Mouse (Mus musculus) monocyte, adult 5-6 weeks (primary cell): ENCODE measurements around the gene Zfp408. TPM values are rescaled to one million over a fixed set of nuclear protein-coding genes. Genes with fewer than 3 reads are reported as not detected.

Experiments used
- ATAC-seq: fragments of 153-309, 156-312 bp; replicated peaks from 2 replicates; pipeline ENCODE4 v1.8.0; 2017; ENCODE audit warnings: mild to moderate bottlenecking; ENCODE audit not compliant: low TSS enrichment, insufficient number of reproducible peaks, severe bottlenecking, poor library complexity, low FRiP score
- total RNA-seq: library from RNA; stranded (forward); fragments of 200-1000, 200-491, 200-594 nt; gene quantifications from 3 replicates; pipeline ENCODE4 v1.2.3, GENCODE M21; 2017

Gene Zfp408
- total RNA-seq, 1 experiment from 2014 or later: 20.3 TPM

GRCm38 (mm10) chr2:91655388-91655787 is 5.8 kb upstream of the Zfp408 start:
- no peak for ATAC-seq

GRCm38 (mm10) chr2:91652863-91653262 is 3.3 kb upstream of the Zfp408 start:
- no peak for ATAC-seq

- no peak for ATAC-seq
These were observed 2.1 kb upstream of the Zfp408 start for GRCm38 (mm10) chr2:91651458-91652258.

DNA sequence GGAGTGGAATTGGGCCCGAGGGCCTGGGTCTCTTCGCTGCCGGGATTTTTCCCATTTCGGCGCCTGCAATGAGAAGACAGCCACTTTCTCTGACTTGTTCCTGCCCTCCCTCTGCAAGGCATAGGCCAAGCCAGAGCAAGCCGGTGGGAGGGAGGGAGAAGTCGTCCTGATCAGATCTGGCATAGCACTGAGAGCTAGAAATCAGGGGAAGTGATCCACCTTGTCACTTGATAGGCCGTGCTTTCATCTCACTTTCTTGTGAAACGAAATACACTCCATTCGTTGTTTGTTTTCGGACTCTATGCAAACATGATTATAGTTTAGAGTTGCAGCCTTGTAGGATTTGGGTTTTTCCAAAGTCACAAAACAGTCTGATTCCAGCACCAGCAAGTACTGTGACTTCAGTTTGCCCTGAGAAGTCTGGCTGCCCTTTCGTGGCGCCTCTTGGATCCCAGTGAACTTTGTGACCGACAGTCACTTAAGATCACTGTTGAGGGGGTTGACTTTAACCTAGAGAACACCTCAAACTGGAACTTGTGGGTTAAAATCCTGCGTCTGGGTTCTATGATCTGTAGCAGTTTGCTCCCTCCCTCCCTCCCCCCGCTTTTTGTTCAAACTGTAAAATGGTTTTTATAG is 887 bp upstream of the Zfp408 start:
- ATAC-seq: no peak

DNA sequence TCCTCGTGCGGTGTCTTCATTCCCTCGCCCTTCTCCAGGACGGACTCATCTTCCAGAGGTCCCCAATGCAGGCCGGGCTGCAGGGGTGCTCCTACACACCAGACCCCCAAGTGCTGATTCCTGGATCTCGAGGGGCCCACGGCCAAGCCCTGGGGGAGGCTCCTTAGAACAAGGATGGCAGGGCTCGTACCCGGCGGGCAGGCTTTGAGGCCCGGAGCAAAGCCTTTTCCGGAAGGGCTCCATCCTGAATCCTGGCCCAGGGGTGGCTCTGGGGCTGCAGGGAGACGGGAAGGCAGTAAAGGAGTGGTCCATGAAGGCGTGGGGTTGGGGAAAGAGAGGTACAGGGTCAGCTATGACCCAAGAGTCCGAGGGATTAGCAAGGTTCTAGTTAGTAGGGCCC is 439 bp downstream of the Zfp408 start:
- ATAC-seq: no peak

GRCm38 (mm10) chr2:91646733-91647132 is 2.9 kb downstream of the Zfp408 start:
- 0 out of 2 replicates have a peak, but pooled peaks have one; percentile 24 for ATAC-seq

DNA sequence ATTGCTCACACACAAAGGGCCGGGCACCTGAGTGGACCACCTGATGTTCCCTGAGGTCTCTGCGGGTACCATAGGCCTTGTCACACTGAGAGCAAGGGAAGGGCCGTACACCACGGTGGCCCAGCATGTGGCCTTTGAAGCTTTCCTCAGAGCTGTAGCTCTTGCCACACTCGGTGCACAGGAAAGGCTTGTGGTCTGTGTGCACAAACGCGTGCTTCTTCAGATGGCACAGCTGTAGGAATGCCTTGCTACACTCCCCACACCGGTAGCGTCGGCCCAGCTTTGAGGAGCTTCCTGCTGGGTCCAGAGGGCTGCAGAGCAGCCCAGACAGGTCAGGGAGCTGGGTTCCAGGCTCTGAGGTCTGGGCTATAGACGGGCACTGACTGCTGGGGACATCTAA is 3.8 kb downstream of the Zfp408 start:
- ATAC-seq: no peak

DNA sequence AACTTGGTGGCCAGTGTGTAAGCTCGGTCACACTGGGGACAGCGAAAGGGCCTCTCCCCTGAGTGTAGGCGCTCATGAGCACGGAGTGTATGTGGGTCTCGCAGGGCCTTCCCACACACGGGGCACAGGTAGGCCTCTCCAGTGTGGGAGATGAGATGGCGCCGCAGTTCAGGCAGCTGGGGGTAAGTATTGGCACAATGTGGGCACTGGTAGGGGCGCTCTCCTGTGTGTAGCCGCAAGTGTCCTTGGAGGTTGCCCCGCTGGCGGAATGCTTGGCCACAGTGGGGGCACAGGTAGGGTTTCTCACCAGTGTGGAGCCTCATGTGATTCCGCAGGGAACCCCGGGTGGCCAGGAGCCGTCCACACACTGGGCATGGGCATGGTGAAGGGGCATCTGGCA is 4.2 kb downstream of the Zfp408 start:
- no peak for ATAC-seq

GRCm38 (mm10) chr2:91644021-91644420 is 5.6 kb downstream of the Zfp408 start:
- ATAC-seq: no peak

- no peak for ATAC-seq
These were observed 6.7 kb downstream of the Zfp408 start for GRCm38 (mm10) chr2:91642825-91643415.

DNA sequence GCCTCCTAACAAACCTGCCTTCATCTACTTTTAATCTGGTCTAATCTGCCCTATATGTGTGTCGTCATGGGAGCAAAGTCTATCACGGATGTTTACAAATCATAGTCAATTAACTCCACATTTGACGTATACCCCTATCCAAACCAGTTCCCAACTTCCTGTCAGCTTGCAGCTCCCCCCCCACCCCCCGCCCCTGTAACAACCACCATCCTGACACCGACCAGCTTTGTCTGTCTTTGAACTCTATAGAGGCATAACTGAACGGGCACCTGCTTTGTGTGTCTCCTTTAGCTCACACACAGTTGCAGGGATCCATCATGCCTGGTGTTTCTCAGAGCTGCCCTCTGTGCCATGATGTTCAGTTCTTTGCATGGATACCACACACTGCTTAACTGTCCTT is 10.7 kb downstream of the Zfp408 start:
- ATAC-seq: no peak

DNA sequence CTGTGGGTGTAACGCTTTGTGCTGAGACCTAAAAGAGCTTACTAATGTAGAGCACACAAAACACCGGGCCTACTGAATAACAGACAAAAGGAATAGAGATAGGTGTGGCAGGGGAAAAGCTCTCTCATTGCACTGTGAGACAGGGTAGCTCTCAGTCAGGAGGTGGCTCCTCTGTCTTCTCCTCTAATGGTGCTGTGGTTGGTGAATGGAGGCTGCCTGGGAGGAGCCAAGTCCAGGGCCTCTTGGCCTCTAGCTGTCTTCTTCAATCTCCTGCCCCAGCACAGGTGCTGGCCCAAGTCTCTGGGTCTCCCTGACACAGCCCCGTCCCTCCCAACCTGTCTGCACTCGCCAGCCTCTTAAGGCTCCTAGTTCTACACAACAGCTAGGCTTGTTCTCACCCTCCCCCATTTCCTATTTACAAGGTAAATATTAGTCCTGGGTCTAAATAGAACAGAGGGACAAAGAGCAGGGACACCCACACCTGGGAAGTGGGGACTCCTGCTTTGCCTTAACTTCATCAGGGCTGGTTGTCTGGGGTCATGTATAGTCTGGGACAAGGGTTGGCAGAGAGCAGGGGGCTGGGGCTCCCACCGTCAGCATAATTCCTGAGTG is 12.8 kb downstream of the Zfp408 start:
- ATAC-seq: no peak

DNA sequence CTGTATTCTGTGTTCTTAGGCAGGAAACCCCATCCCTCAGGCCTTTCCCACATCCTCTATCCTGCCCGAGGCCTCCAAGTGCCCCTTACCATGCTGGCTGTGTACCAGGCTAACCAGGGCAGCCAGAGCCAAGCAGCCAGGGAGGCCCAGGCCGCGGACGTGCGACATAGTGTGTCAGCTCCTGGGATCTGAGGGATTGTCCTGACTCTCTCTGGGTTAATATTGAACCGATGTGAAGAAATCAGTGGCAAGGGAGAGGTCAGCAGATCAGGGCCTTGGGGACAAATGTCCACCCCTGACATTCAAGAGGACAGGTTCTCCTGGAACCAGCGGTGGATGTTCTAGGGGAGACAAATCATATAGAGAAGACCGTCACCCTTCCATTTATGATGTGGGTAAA is 13.4 kb downstream of the Zfp408 start, which contains the start of gene F2:
Gene F2 (minus strand): TSS at position 186 of the 400 bp plus-strand sequence.
- no peak for ATAC-seq

DNA sequence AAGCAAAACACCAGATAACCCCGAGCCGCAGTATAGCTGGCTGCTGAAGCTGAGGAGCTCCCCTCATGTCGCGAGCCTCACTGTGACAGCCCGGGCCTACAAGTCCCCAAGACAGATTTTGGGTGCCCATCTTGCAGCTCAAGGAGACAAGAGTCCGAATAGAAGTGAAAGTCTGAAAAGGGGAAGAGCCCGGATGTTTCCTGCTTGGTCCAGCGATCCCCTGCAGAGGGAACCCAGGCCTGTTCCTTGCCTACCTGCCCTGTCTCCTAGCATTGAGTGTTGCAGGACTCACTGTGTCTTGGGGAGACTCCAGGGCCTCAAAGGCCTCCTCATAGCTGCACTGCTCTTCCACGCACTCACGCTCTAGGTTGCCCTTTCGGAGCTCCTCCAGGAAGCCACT is 14.1 kb downstream of the Zfp408 start:
- no peak for ATAC-seq

GRCm38 (mm10) chr2:91634841-91635240 is 14.8 kb downstream of the Zfp408 start:
- ATAC-seq: no peak

GRCm38 (mm10) chr2:91633334-91633977 is 16.1 kb downstream of the Zfp408 start:
- no peak for ATAC-seq

DNA sequence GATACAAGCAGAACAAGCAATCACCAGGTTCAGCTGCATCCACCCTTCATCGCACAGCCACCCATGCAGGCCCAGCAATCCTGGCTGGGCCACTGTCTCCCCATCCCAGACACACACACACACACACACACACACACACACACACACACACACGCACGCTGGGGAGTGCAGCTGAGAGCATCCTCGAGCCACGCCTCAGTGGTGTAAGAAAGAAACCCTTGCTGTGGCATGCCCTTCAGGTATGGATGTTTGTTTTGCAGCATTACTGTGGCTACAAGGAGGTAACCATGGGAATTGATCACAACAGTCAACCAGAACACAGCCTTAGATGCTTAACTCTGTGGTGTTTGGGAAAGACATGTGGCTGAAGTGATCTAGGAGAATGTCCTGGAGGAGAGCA is 17.3 kb downstream of the Zfp408 start:
- ATAC-seq: no peak

- no peak for ATAC-seq
These were observed 17.8 kb downstream of the Zfp408 start for GRCm38 (mm10) chr2:91631826-91632225.

- ATAC-seq: no peak
These were observed 19.2 kb downstream of the Zfp408 start for GRCm38 (mm10) chr2:91630384-91630783.
